Mouse (Mus musculus) urinary bladder, postnatal 4 days (tissue): ENCODE results near the gene Cacna1d.
A peak's percentile ranks its signal among the peaks of the same experiment; 100 is the strongest.

Experiments
- DNase-seq, 2 experiments: peaks; one replicate each; pipeline ENCODE4 v3.0.0; 2021 to 2022; ENCODE audit warnings: low spot score in 2 of 2

Gene Cacna1d

GRCm38 (mm10) chr14:30458820-30459219 lies 32.4 kb downstream of the Cacna1d start:
- DNase-seq: no peak

DNA sequence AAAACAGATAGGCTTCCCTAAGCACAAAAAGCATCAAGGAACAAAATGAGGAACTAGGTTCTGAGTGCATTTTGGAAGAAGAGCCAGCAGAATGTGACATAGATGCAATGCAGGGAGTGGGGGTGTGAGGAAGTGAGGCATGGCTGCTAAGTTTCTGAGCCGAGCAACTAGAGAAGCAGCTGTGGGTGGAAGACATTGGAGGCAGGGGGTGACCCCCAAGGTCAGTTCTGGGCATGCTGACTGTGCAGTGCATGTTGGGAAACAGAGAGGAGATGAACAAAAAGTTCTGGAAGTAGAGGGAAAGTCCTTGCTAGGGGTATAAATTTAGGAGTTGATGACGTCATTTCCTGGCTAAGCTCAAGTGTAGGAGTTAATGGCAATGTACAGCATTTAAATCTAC lies 33.4 kb downstream of the Cacna1d start:
- peak in 1 of 2 experiments; percentile 20 for DNase-seq

GRCm38 (mm10) chr14:30457436-30457835 lies 33.8 kb downstream of the Cacna1d start:
- no peak for DNase-seq

- no peak for DNase-seq
Observed at GRCm38 (mm10) chr14:30455801-30456595, 35.3 kb downstream of the Cacna1d start.

- DNase-seq: no peak
Observed at GRCm38 (mm10) chr14:30439915-30440314, 51.3 kb downstream of the Cacna1d start.

GRCm38 (mm10) chr14:30435316-30435715 lies 55.9 kb downstream of the Cacna1d start:
- DNase-seq: no peak

- DNase-seq: no peak
Observed at GRCm38 (mm10) chr14:30430446-30430845, 60.8 kb downstream of the Cacna1d start.

DNA sequence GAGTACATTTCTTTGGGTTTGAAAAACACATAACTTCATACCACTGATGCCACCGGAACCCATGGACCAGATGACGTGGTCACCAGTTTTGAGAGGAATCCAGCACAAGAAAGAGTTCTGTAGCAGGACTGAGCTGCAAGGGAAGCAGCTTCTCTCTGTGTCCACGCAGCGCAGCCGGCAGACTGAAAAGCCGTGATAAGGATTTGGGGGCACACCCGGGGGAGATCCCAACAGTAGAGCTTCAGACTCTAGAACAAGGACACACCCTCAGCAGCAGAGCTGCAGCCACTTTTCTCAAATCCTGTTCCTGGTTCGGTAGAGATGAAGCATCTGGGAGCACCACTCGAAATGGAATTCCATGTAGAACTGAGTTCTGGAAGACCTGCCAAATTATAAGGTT lies 61.2 kb downstream of the Cacna1d start:
- no peak for DNase-seq

GRCm38 (mm10) chr14:30429606-30430005 lies 61.6 kb downstream of the Cacna1d start:
- DNase-seq: no peak

GRCm38 (mm10) chr14:30428757-30429156 lies 62.5 kb downstream of the Cacna1d start:
- DNase-seq: no peak

DNA sequence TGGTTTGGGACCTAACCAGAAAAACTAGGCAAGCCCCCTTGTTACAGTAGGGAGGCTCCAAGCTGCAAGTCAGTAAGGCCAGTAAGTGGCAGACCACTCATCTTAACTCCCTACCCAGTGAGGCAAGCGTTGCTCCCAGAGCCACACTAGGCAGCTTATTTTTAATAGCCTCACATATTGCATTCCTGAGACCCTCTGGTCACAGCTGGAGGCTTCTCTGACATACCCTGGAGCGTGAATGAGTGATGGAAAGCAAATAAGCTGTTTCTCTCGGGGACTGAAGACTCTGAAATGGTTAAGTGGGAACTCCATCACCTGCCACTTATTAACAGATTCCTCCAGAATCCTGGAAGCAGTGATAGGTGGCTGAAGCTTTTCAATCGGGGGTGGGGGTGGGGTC lies 65.4 kb downstream of the Cacna1d start:
- no peak for DNase-seq

DNA sequence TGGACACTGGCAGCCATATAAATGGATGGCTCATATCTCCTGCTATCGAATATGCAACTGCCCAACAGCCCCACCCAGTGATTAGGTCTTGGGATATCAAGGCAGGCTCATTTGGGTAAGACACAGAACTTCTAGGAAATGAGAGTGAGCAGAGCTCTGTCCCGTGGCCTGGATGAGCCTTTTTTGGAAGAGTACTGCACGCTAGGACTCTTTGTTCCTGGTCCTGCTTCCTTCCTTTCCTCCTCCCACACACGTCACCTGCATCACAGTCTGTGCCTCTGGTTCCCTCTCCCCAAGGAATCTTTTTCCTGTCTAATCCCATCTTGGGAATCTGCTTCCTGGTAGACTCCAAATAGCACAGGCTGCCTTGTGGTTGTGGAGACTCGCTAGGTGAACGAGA lies 66.1 kb downstream of the Cacna1d start:
- no peak for DNase-seq

GRCm38 (mm10) chr14:30424638-30425037 lies 66.6 kb downstream of the Cacna1d start:
- DNase-seq: no peak

DNA sequence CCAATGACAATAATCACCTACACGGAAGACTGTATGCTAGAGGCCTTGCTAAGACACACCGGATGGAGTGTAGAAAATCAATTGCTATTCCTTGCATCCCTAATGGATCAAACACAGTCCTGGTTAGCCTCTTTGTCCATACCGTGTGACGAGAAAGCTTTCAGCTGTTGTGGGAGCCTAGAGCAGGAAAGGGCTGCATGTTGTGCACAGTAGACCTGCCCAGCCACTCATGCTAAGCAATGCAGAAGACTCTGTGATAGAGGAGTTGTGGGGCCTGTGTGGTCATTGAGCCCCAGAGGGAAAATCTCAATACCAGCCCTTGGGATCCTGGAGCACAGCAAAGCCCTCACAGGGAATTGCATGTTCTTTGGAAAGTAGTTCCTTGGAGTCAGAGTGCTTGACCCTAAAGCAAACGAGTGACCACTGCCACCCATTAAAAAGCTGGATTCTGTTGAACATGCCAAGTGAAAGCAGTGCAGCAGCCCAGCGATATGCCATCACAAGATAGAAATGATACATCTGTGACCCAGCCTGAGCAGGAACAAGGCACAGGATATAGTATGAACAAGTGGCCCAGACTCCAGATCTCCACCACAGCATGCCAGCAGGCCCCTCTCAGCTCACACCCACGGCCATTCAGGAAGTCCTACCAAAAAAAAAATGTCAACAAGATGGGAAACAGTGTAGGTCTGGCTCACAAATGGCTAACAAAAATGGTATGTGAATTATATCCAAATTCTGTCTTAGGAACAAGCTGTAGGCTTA lies 68.7 kb downstream of the Cacna1d start:
- DNase-seq: no peak

- DNase-seq: no peak
Observed at GRCm38 (mm10) chr14:30419458-30419857, 71.8 kb downstream of the Cacna1d start.

DNA sequence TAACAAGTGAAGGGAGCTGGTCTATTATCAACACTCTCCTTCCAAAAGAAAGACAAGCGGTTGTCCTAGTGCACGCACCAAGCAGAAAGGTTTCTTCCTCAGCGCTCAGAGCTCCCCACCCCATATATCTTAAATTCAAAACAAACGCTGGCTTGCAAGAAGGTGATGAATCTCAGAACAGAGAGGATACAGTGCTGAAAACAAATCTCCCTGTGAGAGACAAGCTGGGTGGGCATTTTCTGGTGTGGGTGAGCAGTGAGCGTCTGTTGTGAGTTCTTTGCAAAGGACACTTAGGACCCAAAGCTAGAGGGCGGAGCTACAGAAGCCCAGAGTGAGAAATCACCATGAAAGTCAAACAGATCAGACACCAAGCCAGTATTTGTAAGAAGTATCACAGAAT lies 72.2 kb downstream of the Cacna1d start:
- DNase-seq: no peak

DNA sequence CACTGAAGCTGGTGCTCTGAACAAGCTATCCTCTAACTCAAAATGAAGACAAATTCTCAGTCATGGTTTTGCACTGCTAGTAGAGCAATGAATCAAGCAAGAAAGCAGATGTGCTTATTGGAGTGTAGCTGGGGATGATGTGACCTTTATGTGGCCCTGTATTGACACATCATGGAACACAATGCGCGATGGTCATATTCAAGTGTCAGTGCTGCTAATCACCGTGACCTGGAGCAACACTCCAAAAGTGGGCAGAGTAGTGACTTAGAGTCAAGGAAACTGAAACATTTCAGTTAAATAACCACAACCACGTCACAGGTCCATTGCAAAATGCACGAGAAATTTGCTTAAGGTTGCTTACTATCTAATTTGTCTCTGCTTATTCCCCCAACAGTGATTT lies 75.4 kb downstream of the Cacna1d start:
- DNase-seq: no peak

- DNase-seq: no peak
Observed at GRCm38 (mm10) chr14:30414131-30414530, 77.1 kb downstream of the Cacna1d start.

DNA sequence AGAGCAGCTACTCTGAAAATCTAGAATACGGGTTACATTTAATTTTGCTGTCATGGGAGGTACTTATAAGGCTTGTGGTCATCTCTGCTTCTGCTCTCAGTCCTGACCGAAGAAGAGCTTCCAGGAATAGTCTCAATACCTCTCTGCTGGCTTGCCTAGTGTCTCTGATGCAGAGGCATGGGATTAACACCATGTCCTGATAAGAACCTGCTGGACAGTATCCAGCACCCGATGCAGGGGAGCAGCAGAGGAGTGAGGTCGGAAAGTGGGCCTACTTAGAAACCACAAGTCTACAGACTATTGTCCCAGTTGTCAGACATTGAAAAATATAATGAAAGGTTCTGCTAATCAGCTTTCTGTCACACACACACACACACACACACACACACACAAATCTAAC lies 81.9 kb downstream of the Cacna1d start:
- no peak for DNase-seq

GRCm38 (mm10) chr14:30405456-30406225 lies 85.6 kb downstream of the Cacna1d start:
- no peak for DNase-seq

DNA sequence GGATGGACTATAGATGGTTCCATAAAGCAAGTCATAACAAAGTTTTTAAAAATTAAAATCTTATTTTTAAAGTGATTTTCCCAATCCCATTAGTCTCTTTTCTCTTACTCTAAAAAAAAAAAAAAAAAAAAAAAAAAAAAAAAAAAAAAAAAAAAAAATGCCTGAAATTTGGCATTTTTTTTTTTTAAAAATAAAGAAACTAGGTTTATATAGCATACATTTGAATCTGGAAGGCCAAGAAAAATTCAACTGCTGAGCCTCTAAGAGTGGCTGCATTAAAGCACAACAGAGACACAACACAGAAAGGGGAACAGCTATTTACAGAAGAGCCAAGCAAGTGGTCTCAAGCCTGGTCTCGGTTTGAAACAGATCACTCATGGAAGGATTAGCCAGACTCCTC lies 112.9 kb downstream of the Cacna1d start:
- no peak for DNase-seq

DNA sequence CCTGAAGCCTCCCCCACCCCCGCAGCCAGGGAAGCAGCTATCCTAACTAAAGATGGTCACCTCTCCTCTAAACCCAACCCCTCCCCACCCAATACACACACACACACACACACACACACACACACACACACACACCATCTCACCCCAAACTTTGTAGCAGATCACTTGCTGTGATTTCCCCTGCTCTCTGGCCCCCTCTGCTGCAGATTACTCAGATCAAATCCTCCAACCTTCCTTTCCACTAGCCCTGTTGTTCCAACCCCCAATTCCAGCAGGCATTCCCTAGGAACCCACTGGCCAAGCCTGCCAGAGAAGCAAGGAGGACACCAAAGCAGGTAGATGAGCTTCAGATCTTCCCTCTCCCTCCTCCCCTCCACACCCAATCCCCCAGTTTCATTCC lies 118.4 kb downstream of the Cacna1d start:
- DNase-seq: no peak
